Mouse (Mus musculus) liver, embryonic 11.5 days (tissue): ENCODE results near the gene Zfp445. TPM values are rescaled to one million over a fixed set of nuclear protein-coding genes. Genes with fewer than 3 reads are reported as not detected.

Experiments
- ATAC-seq: fragments of 200-750 bp; cut with Nextera tagmentation; replicated peaks from 2 replicates; pipeline ENCODE4 v1.8.0; 2017; ENCODE audit warnings: moderate number of reproducible peaks, mild to moderate bottlenecking, moderate TSS enrichment, moderate library complexity; ENCODE audit not compliant: low FRiP score
- DNase-seq: peaks from one replicate; pipeline ENCODE4 v3.0.0-alpha.2; 2017; ENCODE audit warnings: low spot score
- H3K27ac ChIP-seq: fragments of 300-500 bp; sonication (generic); 2 replicates; pipeline ENCODE4 v1.5.1; 2014; ENCODE audit warnings: mild to moderate bottlenecking, low read depth, low read length, control low read depth
- H3K27me3 ChIP-seq: fragments of 300-500 bp; sonication (generic); replicated peaks from 2 replicates; pipeline ENCODE4 v1.6.1; 2014; ENCODE audit warnings: low read length, mixed read lengths; ENCODE audit not compliant: control insufficient read depth, insufficient read depth
- H3K36me3 ChIP-seq: fragments of 300-500 bp; sonication (generic); 2 replicates; pipeline ENCODE4 v1.6.1; 2014; ENCODE audit warnings: mild to moderate bottlenecking, low read length, moderate library complexity, mixed read lengths; ENCODE audit not compliant: control insufficient read depth, insufficient read depth
- H3K4me1 ChIP-seq: fragments of 300-500 bp; sonication (generic); replicated peaks from 2 replicates; pipeline ENCODE4 v1.6.1; 2014; ENCODE audit warnings: low read length, mixed read lengths; ENCODE audit not compliant: control insufficient read depth, insufficient read depth
- H3K4me2 ChIP-seq: fragments of 300-500 bp; sonication (generic); 2 replicates; pipeline ENCODE4 v1.6.1; 2014; ENCODE audit warnings: mild to moderate bottlenecking, control low read depth, moderate library complexity
- H3K4me3 ChIP-seq: fragments of 300-500 bp; sonication (generic); 2 replicates; pipeline ENCODE4 v1.5.1; 2014; ENCODE audit warnings: low read depth, low read length, control low read depth
- H3K9ac ChIP-seq: fragments of 300-500 bp; sonication (generic); 2 replicates; pipeline ENCODE4 v1.6.1; 2014; ENCODE audit warnings: low read depth, low read length, control low read depth
- H3K9me3 ChIP-seq: fragments of 300-500 bp; sonication (generic); 2 replicates; pipeline ENCODE4 v1.6.1; 2016; ENCODE audit warnings: low read length, inconsistent platforms, mixed read lengths; ENCODE audit not compliant: control insufficient read depth
- WGBS: fragments of 180-500 bp; shearing (Covaris S2); extraction: QIAGEN DNeasy Blood & Tissue Kit; methylation state at CpG from one replicate; pipeline ENCODE4 v1.1.7; 2014; 5-methylcytosine and 5-hydroxymethylcytosine counted together
- polyA plus RNA-seq: library from polyadenylated mRNA; unstranded; fragments of >200 nt; fragmentation: Nextera tagmentation; extraction: Ambion mirVana; gene quantifications from 2 replicates; pipeline ENCODE4 v1.2.1, GENCODE M21; 2014

Gene Zfp445
- polyA plus RNA-seq, 1 experiment from 2014 or later, result 43.5 TPM

DNA sequence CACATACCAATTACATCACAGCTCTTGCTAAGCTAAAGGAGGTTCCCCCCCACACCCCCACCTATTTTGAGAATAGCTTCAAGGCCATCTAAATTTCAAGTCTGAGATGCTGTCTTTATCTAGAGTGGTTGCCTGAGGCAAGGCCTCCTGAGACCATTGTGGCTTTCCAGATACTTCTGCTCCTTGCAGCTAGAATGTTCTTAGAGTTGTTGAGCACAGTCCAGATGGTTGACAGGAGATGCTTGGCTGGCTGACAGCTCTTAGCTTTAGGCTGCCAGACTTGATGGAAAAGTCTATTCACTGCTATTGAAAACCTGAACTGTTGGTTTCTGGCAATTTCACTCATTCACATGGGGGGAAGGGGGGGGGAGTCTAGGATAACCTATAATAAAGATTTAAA, 19.6 kb downstream of the Zfp445 start:
- no peaks in the 10 kb centered on the region for H3K27me3 ChIP-seq
- no peak overlapping the region for H3K4me2 ChIP-seq
- H3K4me3 ChIP-seq, result no peak overlapping the region
- ATAC-seq (no peak), DNase-seq (no peak)
- H3K9me3 ChIP-seq, result peaks cover 4% of the 10 kb centered on the region; the same call in 1 of the 2 replicates
- H3K27ac ChIP-seq, result no peak overlapping the region
- no peak overlapping the region for H3K9ac ChIP-seq
- H3K36me3 ChIP-seq, result peaks cover 19% of the 10 kb centered on the region
- no peaks in the 10 kb centered on the region for H3K4me1 ChIP-seq

DNA sequence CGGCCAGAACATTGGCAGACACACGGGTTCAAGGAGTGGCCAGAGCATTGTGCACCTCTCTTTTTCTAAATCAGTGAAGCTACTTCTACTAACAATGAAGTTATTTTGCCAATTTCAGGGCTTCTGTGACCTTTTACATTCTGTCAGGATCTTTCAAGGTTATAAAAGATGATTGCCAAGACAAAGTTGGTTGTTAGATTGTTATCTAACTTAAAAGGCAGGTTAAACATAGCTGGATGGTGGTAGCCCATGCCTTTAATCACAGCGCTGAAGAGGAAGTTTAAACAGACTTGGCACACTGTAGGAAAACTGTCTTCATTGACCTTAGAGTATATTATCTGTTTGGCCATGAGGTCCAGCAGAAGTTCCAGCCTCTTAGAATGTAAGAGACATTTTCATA, 20.2 kb downstream of the Zfp445 start:
- Histone ChIP-seq H3K4me2 (no peak overlapping the region), H3K36me3 (peaks cover 14% of the 10 kb centered on the region), H3K4me1 (no peaks in the 10 kb centered on the region), H3K9me3 (peaks cover 2% of the 10 kb centered on the region; the same call in 1 of the 2 replicates), H3K27me3 (no peaks in the 10 kb centered on the region), H3K4me3 (no peak overlapping the region), H3K9ac (no peak overlapping the region), H3K27ac (no peak overlapping the region)
- no peak for ATAC-seq
- 81% methylated on average over 3 of the region's 3 CpGs for WGBS
- no peak for DNase-seq

DNA sequence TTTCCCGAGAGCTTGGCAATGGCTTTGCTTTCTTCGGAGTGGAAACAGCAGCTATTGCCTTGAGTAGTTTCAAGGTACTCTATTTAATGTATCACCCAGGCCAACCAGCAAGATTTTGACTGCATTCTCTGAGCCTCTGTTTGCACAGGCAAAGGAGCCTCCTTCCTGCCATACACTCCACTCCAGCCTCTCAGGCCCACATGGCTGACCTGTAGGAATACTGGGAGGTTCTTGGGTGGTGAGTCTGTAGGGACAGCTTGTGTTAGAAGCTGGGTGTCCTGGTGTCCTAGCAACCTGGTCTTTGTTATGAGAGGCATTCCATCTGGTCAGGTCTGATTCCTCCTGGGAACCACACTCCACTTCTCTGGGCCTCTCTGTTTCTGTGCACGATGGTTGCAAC, 22.0 kb downstream of the Zfp445 start, which contains the start of gene Gm35549:
Gene Gm35549 (minus strand): TSS at position 276 of the 400 bp plus-strand sequence.
- ATAC-seq (no peak), DNase-seq (no peak)
- Histone ChIP-seq H3K36me3 (peaks cover 3% of the 10 kb centered on the region; the same call in 1 of the 2 replicates), H3K9ac (no peak within 1 kb of the TSS), H3K4me3 (no peak within 1 kb of the TSS), H3K27ac (no peak within 1 kb of the TSS), H3K9me3 (no peaks in the 10 kb centered on the region; the same call in 1 of the 2 replicates), H3K4me2 (no peak within 1 kb of the TSS), H3K4me1 (no peaks in the 10 kb centered on the region), H3K27me3 (no peaks in the 10 kb centered on the region)
- WGBS, result 83% methylated on average over 3 of the region's 3 CpGs

DNA sequence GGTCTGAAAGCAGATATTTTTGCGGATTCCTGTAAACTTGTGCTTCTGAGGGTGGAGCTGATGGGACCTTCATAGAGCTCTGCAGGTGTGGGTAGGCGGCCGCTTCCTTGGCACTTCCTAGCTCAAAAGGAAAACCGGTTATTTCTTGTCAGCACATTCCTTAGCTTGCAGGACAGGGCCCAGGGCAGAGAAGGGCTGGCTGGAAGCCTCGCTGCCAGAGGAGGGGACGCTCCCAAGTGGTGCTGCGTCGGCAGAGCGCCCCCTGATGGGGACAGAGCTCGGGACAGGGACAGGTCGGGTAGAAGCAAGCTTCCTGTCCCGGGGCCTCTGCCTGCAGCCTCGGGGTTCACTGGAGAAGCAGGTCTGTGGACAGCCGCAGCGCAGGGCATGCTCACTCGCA, 28.1 kb downstream of the Zfp445 start:
- H3K4me1 ChIP-seq, result no peaks in the 10 kb centered on the region
- no peaks in the 10 kb centered on the region for H3K9me3 ChIP-seq
- H3K36me3 ChIP-seq, result no peaks in the 10 kb centered on the region
- H3K27me3 ChIP-seq, result no peaks in the 10 kb centered on the region
- no peak for ATAC-seq
- no peak overlapping the region for H3K4me3 ChIP-seq
- no peak overlapping the region for H3K9ac ChIP-seq
- no peak for DNase-seq
- no peak overlapping the region for H3K27ac ChIP-seq
- no peak overlapping the region for H3K4me2 ChIP-seq
- 33% methylated on average over 16 of the region's 16 CpGs for WGBS

- Histone ChIP-seq H3K27me3 (no peaks in the 10 kb centered on the region), H3K9me3 (no peaks in the 10 kb centered on the region), H3K4me2 (no peak overlapping the region), H3K36me3 (no peaks in the 10 kb centered on the region), H3K27ac (no peak overlapping the region), H3K4me1 (no peaks in the 10 kb centered on the region), H3K9ac (no peak overlapping the region), H3K4me3 (no peak overlapping the region)
- 80% methylated on average over 4 of the region's 4 CpGs for WGBS
- ATAC-seq (no peak), DNase-seq (no peak)
Measured at GRCm38 (mm10) chr9:122837216-122837615, 28.6 kb downstream of the Zfp445 start.

DNA sequence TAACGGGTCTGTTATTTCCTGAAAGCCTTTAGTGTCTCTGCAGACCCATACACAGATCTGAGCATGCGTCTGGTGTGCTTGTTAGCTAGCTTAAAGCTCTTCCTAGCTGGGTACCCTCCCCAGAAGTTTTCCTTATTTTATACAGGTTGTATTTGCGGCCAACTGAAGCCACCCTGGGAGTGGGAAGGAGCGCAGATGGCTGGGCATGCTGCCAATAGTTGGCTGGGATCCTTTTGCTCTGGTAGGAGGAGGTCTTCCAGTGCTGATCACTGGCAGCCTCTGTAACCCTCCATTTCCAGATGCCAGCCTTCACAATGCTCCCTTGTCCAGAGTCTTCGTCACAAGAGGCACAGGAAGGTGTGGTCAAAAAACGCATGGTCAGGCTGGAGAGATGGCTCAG, 29.0 kb downstream of the Zfp445 start:
- H3K9me3 ChIP-seq, result no peaks in the 10 kb centered on the region
- no peak for DNase-seq
- no peak overlapping the region for H3K4me2 ChIP-seq
- no peaks in the 10 kb centered on the region for H3K4me1 ChIP-seq
- no peaks in the 10 kb centered on the region for H3K36me3 ChIP-seq
- H3K27ac ChIP-seq, result no peak overlapping the region
- no peaks in the 10 kb centered on the region for H3K27me3 ChIP-seq
- H3K4me3 ChIP-seq, result no peak overlapping the region
- H3K9ac ChIP-seq, result no peak overlapping the region
- ATAC-seq, result no peak
- 79% methylated on average over 6 of the region's 6 CpGs for WGBS

DNA sequence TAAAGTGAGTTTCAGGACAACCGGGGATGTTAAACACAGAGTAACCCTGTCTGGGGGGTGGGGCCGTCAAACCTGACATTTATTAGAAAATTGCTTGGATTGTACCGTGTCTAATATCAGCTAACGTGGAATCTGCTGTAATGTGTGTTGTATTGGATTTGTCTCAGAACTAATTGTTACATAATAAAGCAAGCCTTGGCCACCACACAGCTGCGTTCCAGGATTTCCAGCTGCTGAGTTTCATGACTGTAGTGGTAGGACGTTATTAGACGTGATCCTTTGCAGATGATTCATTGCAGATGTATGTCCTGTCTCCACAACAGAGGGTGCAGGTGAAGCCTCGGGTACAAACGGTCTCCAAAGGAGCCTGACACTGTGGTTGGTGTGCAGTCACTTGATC, 29.7 kb downstream of the Zfp445 start:
- 78% methylated on average over 9 of the region's 9 CpGs for WGBS
- H3K27me3 ChIP-seq, result no peaks in the 10 kb centered on the region
- ATAC-seq (no peak), DNase-seq (no peak)
- no peak overlapping the region for H3K27ac ChIP-seq
- no peaks in the 10 kb centered on the region for H3K36me3 ChIP-seq
- H3K9me3 ChIP-seq, result no peaks in the 10 kb centered on the region
- H3K4me3 ChIP-seq, result no peak overlapping the region
- no peaks in the 10 kb centered on the region for H3K4me1 ChIP-seq
- H3K4me2 ChIP-seq, result no peak overlapping the region
- H3K9ac ChIP-seq, result no peak overlapping the region

- 71% methylated on average over 4 of the region's 4 CpGs for WGBS
- H3K27ac ChIP-seq, result no peak overlapping the region
- no peaks in the 10 kb centered on the region for H3K36me3 ChIP-seq
- no peaks in the 10 kb centered on the region for H3K4me1 ChIP-seq
- no peaks in the 10 kb centered on the region for H3K9me3 ChIP-seq
- ATAC-seq, result no peak
- H3K27me3 ChIP-seq, result no peaks in the 10 kb centered on the region
- no peak overlapping the region for H3K4me3 ChIP-seq
- no peak for DNase-seq
- H3K4me2 ChIP-seq, result no peak overlapping the region
- no peak overlapping the region for H3K9ac ChIP-seq
Measured at GRCm38 (mm10) chr9:122829826-122830380, 35.9 kb downstream of the Zfp445 start.

GRCm38 (mm10) chr9:122826743-122827142, 39.1 kb downstream of the Zfp445 start:
- ATAC-seq (no peak), DNase-seq (no peak)
- no peaks in the 10 kb centered on the region for H3K4me1 ChIP-seq
- 0 out of 2 replicates have a peak, but pooled peaks cover 4% of the 10 kb centered on the region for H3K36me3 ChIP-seq
- H3K9ac ChIP-seq, result no peak overlapping the region
- 84% methylated on average over 4 of the region's 4 CpGs for WGBS
- H3K4me3 ChIP-seq, result no peak overlapping the region
- no peaks in the 10 kb centered on the region for H3K9me3 ChIP-seq
- no peaks in the 10 kb centered on the region for H3K27me3 ChIP-seq
- H3K4me2 ChIP-seq, result no peak overlapping the region
- no peak overlapping the region for H3K27ac ChIP-seq
